Mouse (Mus musculus) heart, embryonic 16.5 days (tissue): ENCODE data around the gene Sned1. TPM values are rescaled to one million over a fixed set of nuclear protein-coding genes. Genes with fewer than 3 reads are reported as not detected.

Experiments used
- ATAC-seq: fragments of 200-750 bp; cut with Nextera tagmentation; replicated peaks from 2 replicates; pipeline ENCODE4 v1.8.0; 2017; ENCODE audit warnings: moderate number of reproducible peaks; ENCODE audit not compliant: insufficient read depth, low FRiP score; ENCODE audit errors: extremely low read depth
- H3K27ac ChIP-seq: fragments of 300-500 bp; sonication (generic); 2 replicates; pipeline ENCODE4 v1.5.1; 2014; ENCODE audit warnings: mild to moderate bottlenecking, low read length, control low read depth, moderate library complexity
- H3K27me3 ChIP-seq: fragments of 300-500 bp; sonication (generic); 2 replicates; pipeline ENCODE4 v1.6.1; 2014; ENCODE audit warnings: low read length, mixed read lengths; ENCODE audit not compliant: control insufficient read depth, insufficient read depth
- H3K36me3 ChIP-seq: fragments of 300-500 bp; sonication (generic); 2 replicates; pipeline ENCODE4 v1.6.1; 2014; ENCODE audit not compliant: control insufficient read depth, insufficient read depth
- H3K4me1 ChIP-seq: fragments of 300-500 bp; sonication (generic); 2 replicates; pipeline ENCODE4 v1.6.1; 2014; ENCODE audit warnings: low read length, mixed read lengths; ENCODE audit not compliant: control insufficient read depth, insufficient read depth
- H3K4me2 ChIP-seq: fragments of 300-500 bp; sonication (generic); 2 replicates; pipeline ENCODE4 v1.6.1; 2014; ENCODE audit warnings: low read depth, mild to moderate bottlenecking, control low read depth, low read length
- H3K4me3 ChIP-seq: fragments of 300-500 bp; sonication (generic); 2 replicates; pipeline ENCODE4 v1.5.1; 2014; ENCODE audit warnings: mild to moderate bottlenecking, control low read depth, low read length
- H3K9ac ChIP-seq: fragments of 300-500 bp; sonication (generic); 2 replicates; pipeline ENCODE4 v1.6.1; 2014; ENCODE audit warnings: low read length, control low read depth
- H3K9me3 ChIP-seq: fragments of 300-500 bp; sonication (generic); replicated peaks from 2 replicates; pipeline ENCODE4 v1.6.1; 2016; ENCODE audit warnings: low read length; ENCODE audit not compliant: control insufficient read depth
- WGBS: fragments of 180-500 bp; shearing (Covaris S2); extraction: QIAGEN DNeasy Blood & Tissue Kit; methylation state at CpG from one replicate; pipeline ENCODE4 v1.1.7; 2014; 5-methylcytosine and 5-hydroxymethylcytosine counted together
- polyA plus RNA-seq: library from polyadenylated mRNA; unstranded; fragments of >200 nt; fragmentation: Nextera tagmentation; extraction: Ambion mirVana; gene quantifications from 2 replicates; pipeline ENCODE4 v1.2.1, GENCODE M21; 2015

The Sned1 gene
- polyA plus RNA-seq, 1 experiment from 2014 or later: 3.6 TPM

DNA sequence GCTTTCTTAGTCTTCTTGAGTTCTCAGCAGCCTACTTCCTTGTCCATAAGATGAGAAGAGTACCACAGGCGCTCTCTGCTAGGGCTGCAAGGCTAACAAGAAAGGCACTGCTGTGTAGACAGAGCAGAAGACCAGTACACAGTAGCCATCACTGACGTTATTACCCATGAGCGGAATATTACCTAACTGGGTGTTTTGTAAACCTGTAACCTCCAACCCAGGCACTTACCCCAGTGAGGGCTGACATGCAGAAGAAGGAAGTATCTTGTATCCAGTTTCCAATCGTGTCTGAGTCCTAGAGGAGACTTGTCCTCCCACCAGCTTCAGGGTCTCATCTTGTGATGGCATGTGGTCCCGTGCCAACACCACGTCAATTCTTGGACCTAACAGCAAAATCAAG, 88.3 kb downstream of the Sned1 start:
- Histone ChIP-seq H3K4me1 (no peaks in the 10 kb centered on the region), H3K36me3 (peaks cover 16% of the 10 kb centered on the region)
- 89% methylated on average over 6 of the region's 6 CpGs for WGBS

DNA sequence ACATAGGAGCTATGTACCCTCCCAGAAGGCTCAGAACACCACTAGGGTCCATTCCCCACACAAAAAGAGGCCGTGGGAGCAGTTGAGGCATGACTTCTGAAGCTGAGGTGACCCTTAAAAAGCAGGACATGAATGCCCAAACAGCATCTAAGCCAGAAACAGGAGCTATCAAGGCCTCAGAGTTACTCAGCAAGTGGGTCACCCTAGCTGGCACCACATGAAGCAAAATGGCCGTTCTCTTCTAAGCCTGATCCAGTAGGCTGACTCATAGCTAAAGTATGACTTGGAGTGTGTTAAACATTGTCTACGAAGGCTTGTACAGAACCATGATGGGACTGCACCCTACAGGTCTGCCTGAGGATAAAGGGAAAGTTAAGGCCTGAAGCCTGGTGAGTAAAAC, 90.8 kb downstream of the Sned1 start:
- no peak overlapping the region for H3K4me3 ChIP-seq
- H3K27me3 ChIP-seq: no peaks in the 10 kb centered on the region
- no peak for ATAC-seq
- no peak overlapping the region for H3K27ac ChIP-seq
- no peaks in the 10 kb centered on the region for H3K9me3 ChIP-seq
- no peak overlapping the region for H3K9ac ChIP-seq
- H3K36me3 ChIP-seq: peaks cover 15% of the 10 kb centered on the region
- no peak overlapping the region for H3K4me2 ChIP-seq
- WGBS: 74% methylated on average over 3 of the region's 3 CpGs
- no peaks in the 10 kb centered on the region for H3K4me1 ChIP-seq

More for the DNA sequence above, 88.3 kb downstream of the Sned1 start:
- Histone ChIP-seq H3K27me3 (no peaks in the 10 kb centered on the region), H3K4me2 (no peak overlapping the region), H3K4me3 (no peak overlapping the region), H3K9ac (no peak overlapping the region), H3K27ac (no peak overlapping the region), H3K9me3 (no peaks in the 10 kb centered on the region)
- no peak for ATAC-seq

DNA sequence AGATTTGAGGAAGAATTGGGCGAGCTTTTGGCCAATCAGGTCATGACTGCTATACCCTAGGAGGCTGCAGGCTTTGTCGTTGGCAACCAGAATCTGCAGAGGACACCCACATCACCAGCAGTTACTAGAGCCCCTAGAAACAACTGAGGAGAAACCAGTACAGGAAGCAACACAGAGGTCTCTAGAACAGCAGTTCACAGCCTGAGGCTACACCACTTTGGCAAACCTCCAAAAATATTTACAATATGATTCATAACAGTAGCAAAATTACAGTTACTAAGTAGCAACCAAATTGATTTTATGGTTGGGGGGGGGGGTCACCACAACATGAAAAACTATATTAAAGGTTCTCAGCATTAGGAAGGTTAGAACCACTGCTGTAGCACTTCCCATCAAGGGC, 99.0 kb downstream of the Sned1 start:
- no peak overlapping the region for H3K9ac ChIP-seq
- no peak for ATAC-seq
- no peak overlapping the region for H3K4me2 ChIP-seq
- no peak overlapping the region for H3K4me3 ChIP-seq
- H3K27ac ChIP-seq: no peak overlapping the region
- no peaks in the 10 kb centered on the region for H3K27me3 ChIP-seq
- WGBS: 71% methylated on average over 2 of the region's 2 CpGs
- no peaks in the 10 kb centered on the region; the same call in 1 of the 2 replicates for H3K36me3 ChIP-seq
- no peaks in the 10 kb centered on the region for H3K4me1 ChIP-seq
- no peaks in the 10 kb centered on the region for H3K9me3 ChIP-seq

DNA sequence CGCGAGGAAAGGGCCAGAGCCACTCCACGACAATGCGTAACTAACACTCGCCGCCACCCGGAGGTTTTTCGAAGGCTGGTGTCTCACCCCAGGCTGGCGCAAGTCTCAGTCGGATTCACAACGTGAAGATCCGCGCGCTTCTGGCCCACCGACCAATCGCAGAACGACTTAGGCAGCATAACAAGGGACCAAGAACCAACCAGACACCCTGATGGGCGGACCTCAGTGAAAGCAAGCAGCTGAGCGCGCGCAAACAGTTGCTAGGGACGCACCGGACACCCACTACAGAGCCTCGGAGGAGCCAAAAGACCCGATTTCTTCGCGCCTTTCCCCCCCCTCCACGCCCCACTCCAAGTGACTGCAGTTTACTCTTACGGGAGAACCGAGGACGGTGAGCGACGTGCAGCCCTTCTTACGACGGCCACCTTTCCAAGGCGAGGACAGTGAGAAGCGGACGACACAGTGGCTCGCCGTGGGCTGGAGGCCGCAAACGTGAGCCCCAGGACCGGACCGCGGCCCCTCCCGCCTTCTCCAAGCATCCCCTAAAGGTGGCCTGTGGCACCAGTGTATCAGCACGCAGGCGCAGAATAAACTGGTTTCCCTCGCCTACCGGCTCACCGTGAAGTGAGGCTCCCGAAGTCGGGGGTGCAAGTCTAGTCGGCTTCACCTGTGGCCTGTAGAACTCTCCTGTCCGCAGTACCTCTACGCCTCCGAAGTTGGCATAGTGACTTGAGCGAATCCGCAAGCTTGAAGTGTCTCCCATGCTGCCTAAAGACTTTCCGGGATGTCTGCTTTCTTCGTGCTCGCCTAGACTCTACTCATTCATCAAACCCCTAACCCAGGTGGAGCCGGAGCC, 107.2 kb downstream of the Sned1 start, which contains the start of the genes Ppp1r7 and Pask:
Gene Ppp1r7 (plus strand): TSS at position 207 of the 856 bp plus-strand sequence.
Gene Pask (minus strand): TSS at position 835 of the 856 bp plus-strand sequence.
- under 1% methylated on average over 63 of the region's 63 CpGs for WGBS
- Histone ChIP-seq H3K4me2 (peak within 1 kb of the TSS; percentile 96), H3K9me3 (no peaks in the 10 kb centered on the region), H3K36me3 (peaks cover 9% of the 10 kb centered on the region), H3K4me1 (peaks cover 15% of the 10 kb centered on the region), H3K27ac (peak within 1 kb of the TSS; percentile 56), H3K27me3 (no peaks in the 10 kb centered on the region), H3K4me3 (peak within 1 kb of the TSS; percentile 84), H3K9ac (peak within 1 kb of the TSS; percentile 87)
- ATAC-seq: peak; percentile 97

DNA sequence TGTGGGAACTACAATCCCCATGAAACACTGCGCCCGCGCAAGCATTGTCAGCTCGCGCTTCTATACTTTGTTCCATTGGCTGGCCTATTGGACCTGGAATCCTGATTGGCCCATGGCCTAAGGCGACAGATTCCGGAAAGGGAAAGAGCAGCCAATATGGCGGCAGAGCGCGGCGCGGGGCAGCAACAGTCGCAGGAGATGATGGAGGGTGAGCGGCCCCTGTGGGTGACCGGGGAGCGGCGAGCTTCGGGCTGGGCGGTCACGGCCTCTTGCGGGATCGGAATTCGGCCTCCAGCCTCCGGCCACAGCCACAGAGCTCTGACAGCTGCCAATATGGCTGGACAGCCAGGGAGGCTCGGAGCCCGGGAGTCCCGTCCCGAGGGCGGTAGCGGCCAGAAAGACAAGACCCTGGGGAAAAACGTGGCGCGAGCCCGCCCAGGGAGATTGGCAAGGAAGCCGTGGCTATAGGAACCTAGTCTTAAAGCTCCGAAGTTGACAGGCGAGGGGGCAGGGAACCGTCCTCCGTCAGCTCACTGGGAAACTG, 107.9 kb downstream of the Sned1 start:
- H3K36me3 ChIP-seq: peaks cover 12% of the 10 kb centered on the region
- peaks cover 15% of the 10 kb centered on the region for H3K4me1 ChIP-seq
- no peaks in the 10 kb centered on the region for H3K9me3 ChIP-seq
- ATAC-seq: peak; percentile 96
- peak overlapping the region; percentile 96 for H3K4me2 ChIP-seq
- H3K27me3 ChIP-seq: no peaks in the 10 kb centered on the region
- peak overlapping the region; percentile 84 for H3K4me3 ChIP-seq
- peak overlapping the region; percentile 56 for H3K27ac ChIP-seq
- H3K9ac ChIP-seq: peak overlapping the region; percentile 87
- WGBS: under 1% methylated on average over 39 of the region's 39 CpGs

DNA sequence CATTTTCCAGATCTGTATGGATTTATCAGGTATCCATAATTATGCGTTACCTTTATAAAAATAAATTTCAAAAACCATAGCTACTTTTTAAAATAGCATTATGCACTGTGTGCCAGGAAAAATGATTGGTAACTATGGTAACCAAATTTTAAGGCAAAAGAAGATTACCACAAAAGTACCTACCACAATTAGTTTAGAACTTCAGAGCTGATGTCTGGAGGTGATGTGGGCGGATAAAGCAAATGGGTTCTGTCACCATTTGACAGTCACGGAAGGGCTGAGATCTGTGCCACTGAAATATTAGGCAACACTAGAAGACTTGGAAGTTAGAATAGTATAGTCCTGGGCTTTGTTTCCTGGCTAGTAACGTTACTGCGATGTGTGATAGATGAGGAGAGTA, 111.5 kb downstream of the Sned1 start:
- no peak overlapping the region for H3K4me3 ChIP-seq
- no peak for ATAC-seq
- H3K27ac ChIP-seq: no peak overlapping the region
- 91% methylated on average over 5 of the region's 5 CpGs for WGBS
- no peaks in the 10 kb centered on the region for H3K27me3 ChIP-seq
- peaks cover 30% of the 10 kb centered on the region for H3K36me3 ChIP-seq
- H3K4me2 ChIP-seq: no peak overlapping the region
- H3K4me1 ChIP-seq: peaks cover 9% of the 10 kb centered on the region
- no peaks in the 10 kb centered on the region for H3K9me3 ChIP-seq
- H3K9ac ChIP-seq: no peak overlapping the region

DNA sequence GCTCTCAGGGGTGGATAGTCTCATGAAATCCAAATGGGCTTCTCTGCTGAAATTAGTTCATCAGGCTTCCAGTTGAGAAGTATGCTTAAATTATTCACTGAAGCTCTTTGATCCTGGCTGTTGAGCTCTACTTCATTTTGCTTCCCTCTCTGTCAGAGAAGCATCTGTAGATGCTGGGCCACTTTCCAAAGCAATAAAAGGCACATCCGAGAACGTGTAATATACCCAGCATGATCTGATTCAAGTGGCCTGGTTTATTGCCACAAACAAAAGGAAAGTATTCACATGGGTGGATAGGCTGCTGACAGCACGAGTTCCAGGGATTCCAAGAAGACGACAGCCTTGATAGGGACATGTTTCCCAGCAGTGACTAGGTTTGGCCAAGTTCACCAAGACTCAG, 114.1 kb downstream of the Sned1 start:
- H3K36me3 ChIP-seq: peaks cover 46% of the 10 kb centered on the region
- H3K4me2 ChIP-seq: no peak overlapping the region
- WGBS: 50% methylated on average over 4 of the region's 4 CpGs
- no peak overlapping the region for H3K9ac ChIP-seq
- no peak overlapping the region for H3K27ac ChIP-seq
- H3K27me3 ChIP-seq: no peaks in the 10 kb centered on the region
- H3K4me3 ChIP-seq: no peak overlapping the region
- peaks cover under 1% of the 10 kb centered on the region for H3K4me1 ChIP-seq
- no peaks in the 10 kb centered on the region for H3K9me3 ChIP-seq
- ATAC-seq: no peak
